Mouse (Mus musculus) liver, adult 2 months (tissue): ENCODE measurements around the gene Phactr2. TPM values are rescaled to one million over a fixed set of nuclear protein-coding genes. Genes with fewer than 3 reads are reported as not detected.

Experiments used
- DNase-seq: peaks from one replicate; pipeline ENCODE4 v3.0.0-alpha.2; 2011; ENCODE audit warnings: low read depth, low spot score; ENCODE audit errors: extremely low read depth
- H3K27ac ChIP-seq: fragments of 200-500 bp; replicated peaks from 2 replicates; pipeline ENCODE4 v1.5.1; 2012; ENCODE audit warnings: low read depth, mild to moderate bottlenecking, control low read depth, inconsistent platforms, low read length; ENCODE audit not compliant: insufficient read depth
- H3K27me3 ChIP-seq: fragments of 200-500 bp; 2 replicates; pipeline ENCODE4 v1.6.1; 2012; ENCODE audit warnings: mild to moderate bottlenecking, moderate library complexity, low read length, inconsistent platforms; ENCODE audit not compliant: control insufficient read depth, insufficient read depth
- H3K36me3 ChIP-seq: fragments of 200-500 bp; 2 replicates; pipeline ENCODE4 v1.6.1; 2012; ENCODE audit warnings: low read length, inconsistent platforms; ENCODE audit not compliant: control insufficient read depth, insufficient read depth
- H3K4me1 ChIP-seq: fragments of 200-500 bp; 2 replicates; pipeline ENCODE4 v1.6.1; 2011; ENCODE audit warnings: low read length; ENCODE audit not compliant: control insufficient read depth, insufficient read depth
- H3K4me3 ChIP-seq: fragments of 200-500 bp; 2 replicates; pipeline ENCODE4 v1.5.1; 2011; ENCODE audit warnings: low read depth, mild to moderate bottlenecking, control low read depth, low read length, moderate library complexity; ENCODE audit not compliant: insufficient read depth
- H3K79me2 ChIP-seq: fragments of 200-500 bp; 2 replicates; pipeline ENCODE4 v1.6.1; 2012; ENCODE audit warnings: inconsistent platforms, mild to moderate bottlenecking, low read length, moderate library complexity; ENCODE audit not compliant: control insufficient read depth, insufficient read depth
- H3K9ac ChIP-seq: fragments of 200-500 bp; 2 replicates; pipeline ENCODE4 v1.6.1; 2012; ENCODE audit warnings: low read depth, mild to moderate bottlenecking, control low read depth, inconsistent platforms, low read length
- CTCF ChIP-seq: fragments of 200-500 bp; IDR thresholded peaks from 2 replicates; pipeline ENCODE4 v1.5.1; 2011; ENCODE audit warnings: low read depth, low read length, control low read depth
- POLR2A ChIP-seq: fragments of 200-500 bp; IDR thresholded peaks from 2 replicates; pipeline ENCODE4 v1.6.1; 2011; ENCODE audit warnings: low read length, control low read depth; ENCODE audit not compliant: insufficient read depth; ENCODE audit errors: extremely low read depth
- WGBS: fragments of 180-500 bp; shearing (Covaris S2); methylation state at CpG from one replicate; pipeline ENCODE4 v1.1.7; 2018; 5-methylcytosine and 5-hydroxymethylcytosine counted together
- polyA plus RNA-seq: library from polyadenylated mRNA; depleted of rRNA; stranded (reverse); fragments of >200 nt; gene quantifications from 2 replicates; pipeline ENCODE4 v1.2.3, GENCODE M21; 2012
- total RNA-seq: library from RNA; depleted of rRNA; stranded (reverse); fragments of >200 nt; gene quantifications from 2 replicates; pipeline ENCODE4 v1.2.3, GENCODE M21; 2014

The Phactr2 gene
- total and polyA plus RNA-seq, 2 experiments, result 1.2 to 3.9 TPM

DNA sequence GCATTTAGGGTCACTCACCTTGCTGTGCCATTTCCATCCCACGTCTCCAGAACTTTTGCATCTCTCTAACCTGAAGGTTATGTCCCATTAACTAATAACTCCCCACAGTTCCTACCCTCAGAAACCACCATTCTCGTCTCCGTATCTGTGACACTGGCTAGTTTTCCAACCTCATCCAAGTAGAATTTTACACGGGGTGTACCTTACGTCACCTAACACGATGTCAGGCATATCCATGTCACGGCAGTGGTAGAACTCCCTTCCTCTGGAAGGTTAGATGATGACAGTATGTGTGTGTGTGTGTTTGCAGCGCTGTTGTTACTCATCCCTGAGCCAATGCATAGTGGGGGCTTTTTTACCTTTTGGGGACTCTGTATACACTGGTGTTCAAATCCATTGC lies 225.1 kb downstream of the Phactr2 start:
- 97% methylated on average over 8 of the region's 8 CpGs for WGBS
- H3K9ac ChIP-seq, result no peak overlapping the region

DNA sequence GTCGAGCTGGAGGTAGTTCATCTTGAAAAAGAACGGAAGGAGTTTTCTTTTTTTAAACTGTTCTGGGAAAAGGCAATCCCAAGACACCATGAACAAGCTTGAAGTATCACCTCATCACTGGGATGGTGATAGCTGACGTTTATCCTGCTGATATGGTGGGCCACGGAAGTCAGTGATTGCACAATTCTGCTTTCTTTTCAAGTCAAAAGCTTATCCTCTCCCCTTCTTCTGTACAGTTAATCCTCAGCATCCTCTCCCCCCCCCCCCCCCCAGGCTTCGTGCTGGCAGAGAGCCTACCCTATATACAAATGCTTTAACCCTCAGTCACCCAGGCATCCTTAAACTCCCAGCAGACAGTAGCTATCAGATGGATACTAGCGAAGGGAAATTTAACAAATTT lies 228.5 kb downstream of the Phactr2 start:
- Histone ChIP-seq H3K79me2 (no peaks in the 10 kb centered on the region), H3K27ac (no peak overlapping the region), H3K27me3 (no peaks in the 10 kb centered on the region), H3K4me3 (no peak overlapping the region), H3K9ac (no peak overlapping the region), H3K4me1 (no peaks in the 10 kb centered on the region), H3K36me3 (no peaks in the 10 kb centered on the region)
- DNase-seq, result no peak
- TF ChIP-seq POLR2A, result no peak
- no peak for TF ChIP-seq CTCF
- 77% methylated on average over 6 of the region's 6 CpGs for WGBS

More for the DNA sequence above, 225.1 kb downstream of the Phactr2 start:
- Histone ChIP-seq H3K36me3 (no peaks in the 10 kb centered on the region; the same call in 1 of the 2 replicates), H3K4me3 (no peak overlapping the region), H3K27me3 (no peaks in the 10 kb centered on the region), H3K79me2 (no peaks in the 10 kb centered on the region), H3K4me1 (no peaks in the 10 kb centered on the region), H3K27ac (no peak overlapping the region)
- TF ChIP-seq CTCF (no peak), POLR2A (no peak)
- DNase-seq, result no peak

DNA sequence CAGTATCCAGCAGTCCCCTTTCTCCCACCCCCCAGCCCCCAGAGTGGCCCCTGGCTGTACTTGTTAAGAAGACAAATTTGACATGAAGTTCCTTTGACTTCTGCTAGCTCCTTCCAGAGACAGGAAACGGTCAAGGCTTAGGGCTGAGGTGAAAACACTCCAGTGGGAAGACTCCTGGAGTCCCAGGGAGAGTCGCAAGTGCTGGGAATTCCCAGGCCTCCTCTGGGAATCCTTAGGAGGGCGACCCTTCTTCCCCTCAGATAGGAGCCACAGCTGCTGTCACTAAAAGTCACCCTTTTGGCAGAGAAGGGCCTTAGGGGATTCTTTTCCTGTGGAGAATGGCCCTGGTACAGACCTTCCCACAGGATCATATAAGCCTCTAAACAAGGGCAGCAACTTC lies 230.0 kb downstream of the Phactr2 start:
- Histone ChIP-seq H3K4me3 (no peak overlapping the region), H3K27ac (no peak overlapping the region), H3K27me3 (no peaks in the 10 kb centered on the region), H3K79me2 (no peaks in the 10 kb centered on the region), H3K4me1 (no peaks in the 10 kb centered on the region), H3K36me3 (no peaks in the 10 kb centered on the region; the same call in 1 of the 2 replicates), H3K9ac (no peak overlapping the region)
- no peak for DNase-seq
- TF ChIP-seq POLR2A, result no peak
- no peak for TF ChIP-seq CTCF
- WGBS, result 69% methylated on average over 3 of the region's 3 CpGs

- H3K79me2 ChIP-seq, result no peaks in the 10 kb centered on the region
- no peak overlapping the region for H3K4me3 ChIP-seq
- TF ChIP-seq CTCF (no peak), POLR2A (no peak)
- no peak for DNase-seq
- H3K36me3 ChIP-seq, result no peaks in the 10 kb centered on the region; the same call in 1 of the 2 replicates
- H3K9ac ChIP-seq, result no peak overlapping the region
- H3K27ac ChIP-seq, result no peak overlapping the region
- H3K27me3 ChIP-seq, result no peaks in the 10 kb centered on the region
- no peaks in the 10 kb centered on the region for H3K4me1 ChIP-seq
- WGBS, result 63% methylated on average over 4 of the region's 4 CpGs
Observed at GRCm38 (mm10) chr10:13240431-13240830, 233.8 kb downstream of the Phactr2 start.

DNA sequence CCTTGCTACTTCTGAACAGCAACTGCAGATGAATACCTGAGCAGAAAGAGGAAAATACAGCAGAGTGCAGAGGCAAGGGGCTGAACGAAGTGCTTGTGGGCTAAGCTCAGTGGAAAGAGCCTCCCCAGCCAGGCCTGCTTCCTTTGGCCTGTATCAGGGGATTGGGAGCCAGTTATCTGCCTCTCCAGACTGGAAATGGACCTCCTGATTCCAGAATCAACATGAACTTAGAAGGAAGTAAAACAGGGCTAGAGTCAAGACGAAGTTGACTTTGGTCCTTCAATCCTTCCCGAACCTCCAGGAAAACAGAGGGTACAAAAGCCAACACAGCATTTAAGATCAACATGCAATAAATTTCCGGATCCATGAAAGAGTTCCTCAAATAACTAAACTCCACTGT lies 236.0 kb downstream of the Phactr2 start:
- no peaks in the 10 kb centered on the region for H3K27me3 ChIP-seq
- TF ChIP-seq CTCF (no peak), POLR2A (no peak)
- no peak overlapping the region for H3K9ac ChIP-seq
- H3K4me3 ChIP-seq, result no peak overlapping the region
- H3K27ac ChIP-seq, result no peak overlapping the region
- WGBS, result 73% methylated on average over 4 of the region's 4 CpGs
- no peak for DNase-seq
- H3K79me2 ChIP-seq, result no peaks in the 10 kb centered on the region
- no peaks in the 10 kb centered on the region for H3K4me1 ChIP-seq
- no peaks in the 10 kb centered on the region; the same call in 1 of the 2 replicates for H3K36me3 ChIP-seq

DNA sequence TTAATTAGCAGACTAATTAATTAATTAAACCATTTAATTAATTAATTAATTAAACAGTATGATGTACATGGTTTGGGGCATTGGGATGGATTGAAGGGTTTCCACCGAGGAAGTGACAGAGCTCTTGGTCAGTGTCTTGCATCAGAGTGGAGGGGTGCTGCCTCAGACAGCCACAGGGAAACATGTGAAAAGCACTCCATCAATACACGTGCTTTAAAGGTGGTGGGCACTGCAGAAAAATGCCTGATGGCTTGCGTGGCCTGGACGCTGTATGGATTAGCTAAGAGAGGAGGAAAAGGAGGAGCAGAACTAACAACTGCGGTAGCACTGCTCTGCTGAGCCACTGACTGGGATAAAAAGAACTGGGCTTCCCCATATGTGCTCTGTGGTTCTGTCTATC lies 237.3 kb downstream of the Phactr2 start:
- WGBS, result 98% methylated on average over 5 of the region's 5 CpGs
- Histone ChIP-seq H3K79me2 (no peaks in the 10 kb centered on the region), H3K27ac (no peak overlapping the region), H3K9ac (no peak overlapping the region), H3K27me3 (no peaks in the 10 kb centered on the region), H3K4me3 (no peak overlapping the region), H3K4me1 (no peaks in the 10 kb centered on the region), H3K36me3 (no peaks in the 10 kb centered on the region; the same call in 1 of the 2 replicates)
- no peak for DNase-seq
- TF ChIP-seq POLR2A (no peak), CTCF (no peak)
